Mouse (Mus musculus) ovary, postnatal 10 days (tissue): ENCODE results near the gene Serpina1c.
"Not testable (repeated sequence)": the region's sequence is repeated elsewhere in the genome, so short reads cannot be mapped to it uniquely, and the experiment has no call there.

ENCODE experiments used
- DNase-seq: peaks from one replicate; pipeline ENCODE4 v3.0.0; 2022; ENCODE audit warnings: low spot score

The Serpina1c gene

DNA sequence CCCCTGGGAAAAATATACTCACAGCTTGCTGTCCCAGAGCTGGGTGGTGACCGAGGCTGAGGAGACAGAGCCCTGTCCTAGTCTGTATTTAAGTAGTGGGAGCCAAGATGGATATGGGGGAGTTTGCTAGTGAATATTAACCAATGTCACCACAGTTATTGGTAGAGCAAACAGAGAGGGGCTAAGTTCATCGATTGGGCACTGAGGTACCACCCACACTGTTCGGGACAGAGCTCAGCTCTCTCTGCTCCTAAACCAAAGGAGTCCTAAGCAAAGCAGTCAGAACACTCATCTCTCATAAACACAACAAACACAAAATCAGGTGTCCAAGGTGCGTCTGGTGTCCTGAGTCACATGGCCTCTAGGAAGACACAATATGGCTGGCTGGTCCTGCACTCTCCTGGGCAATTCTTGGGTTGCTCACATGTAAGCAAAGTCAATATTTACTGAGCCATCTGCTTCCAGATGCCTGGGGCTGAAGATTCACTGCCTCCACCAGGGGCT lies at the start of gene Serpina1c:
Serpina1c (minus strand) TSS at position 51 of the 504 bp plus-strand sequence.
- not testable (repeated sequence) for DNase-seq

GRCm38 (mm10) chr12:103952972-103953371 lies 48.3 kb upstream of the Serpina1c start:
- DNase-seq: not testable (repeated sequence)

- DNase-seq: no peak
Observed at GRCm38 (mm10) chr12:103946243-103946642, 41.6 kb upstream of the Serpina1c start.

DNA sequence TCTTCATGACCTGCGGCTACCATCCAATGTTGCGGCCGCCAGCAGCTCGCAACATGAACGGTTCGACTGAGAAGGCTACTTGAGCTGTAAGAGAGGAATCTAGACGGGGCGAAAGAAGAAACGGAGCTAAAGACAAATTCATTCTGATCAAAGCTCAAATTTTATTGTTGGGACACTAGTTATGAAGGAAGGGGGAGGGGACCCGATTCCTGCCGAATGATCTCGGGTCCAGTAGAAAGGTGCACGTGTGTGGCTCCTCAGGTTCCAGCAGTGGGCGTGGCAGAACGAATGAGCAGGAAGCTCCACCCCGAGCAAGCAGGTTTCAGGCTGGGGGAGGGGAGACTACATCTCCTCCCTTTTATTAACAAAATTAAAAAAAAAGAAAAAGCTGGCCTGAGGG lies 4.5 kb upstream of the Serpina1c start:
- not testable (repeated sequence) for DNase-seq

- not testable (repeated sequence) for DNase-seq
Observed at GRCm38 (mm10) chr12:103907746-103908145, 3.1 kb upstream of the Serpina1c start.

DNA sequence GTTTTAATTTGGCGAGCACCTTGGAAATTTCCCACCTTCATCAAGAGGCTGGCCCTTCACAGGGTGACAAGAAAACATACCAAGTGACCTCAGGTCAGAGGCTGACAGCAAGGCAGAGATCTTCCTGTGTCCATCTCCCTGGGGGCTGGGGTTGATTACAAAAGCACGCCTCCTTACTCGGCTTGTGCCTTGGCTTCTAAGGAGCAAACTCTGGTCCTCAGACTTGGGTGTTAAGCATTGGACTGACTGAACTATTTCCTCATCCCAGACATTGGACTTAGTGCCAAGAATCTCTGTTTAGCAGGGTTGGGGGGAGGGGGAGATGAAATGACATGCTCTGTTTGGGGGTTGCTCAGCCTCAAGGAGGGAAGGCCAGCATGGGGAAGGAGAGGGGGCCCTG lies 2.8 kb downstream of the Serpina1c start:
- not testable (repeated sequence) for DNase-seq

DNA sequence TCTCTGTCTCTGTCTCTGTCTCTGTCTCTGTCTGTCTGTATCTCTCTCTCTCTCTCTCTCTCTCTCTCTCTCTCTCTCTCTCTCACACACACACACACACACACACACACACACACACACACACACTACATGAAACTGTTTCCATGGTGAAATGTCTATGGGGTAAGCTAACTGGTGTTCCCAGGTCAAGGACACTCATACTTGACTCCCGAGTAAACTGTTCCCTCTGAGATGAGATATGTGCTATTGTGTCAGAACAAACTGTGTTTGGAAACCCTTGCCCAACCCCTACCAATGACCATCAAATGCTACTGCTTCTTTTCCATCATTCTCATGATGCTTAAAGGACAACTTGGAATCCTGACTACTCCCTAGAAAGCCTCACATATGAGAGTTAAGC lies 37.8 kb downstream of the Serpina1c start:
- DNase-seq: not testable (repeated sequence)

- not testable (repeated sequence) for DNase-seq
Observed at GRCm38 (mm10) chr12:103863101-103863974, 41.3 kb downstream of the Serpina1c start, which contains the start of gene Serpina1a. Gene Serpina1a, minus strand, starts transcription at chr12:103863562.

DNA sequence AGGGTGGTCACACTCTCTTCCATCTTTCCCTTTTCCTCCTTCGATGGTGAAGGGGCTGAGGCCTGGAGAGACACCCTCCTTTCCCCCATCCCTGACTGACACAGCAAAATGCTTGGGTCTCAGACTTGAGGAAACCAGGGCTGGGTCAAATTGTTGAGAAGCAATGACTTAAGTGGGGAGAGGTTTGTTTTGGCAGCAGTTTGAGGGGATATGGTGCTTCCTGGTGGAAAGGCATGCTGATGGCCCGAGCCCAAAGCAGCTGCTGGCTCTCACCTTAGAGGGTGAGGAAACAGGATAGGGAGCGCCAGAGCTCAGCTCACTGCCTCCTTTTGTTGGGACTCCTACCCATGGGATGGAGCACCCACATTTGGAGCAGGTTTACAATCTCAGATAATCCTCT lies 43.7 kb downstream of the Serpina1c start:
- no peak for DNase-seq

DNA sequence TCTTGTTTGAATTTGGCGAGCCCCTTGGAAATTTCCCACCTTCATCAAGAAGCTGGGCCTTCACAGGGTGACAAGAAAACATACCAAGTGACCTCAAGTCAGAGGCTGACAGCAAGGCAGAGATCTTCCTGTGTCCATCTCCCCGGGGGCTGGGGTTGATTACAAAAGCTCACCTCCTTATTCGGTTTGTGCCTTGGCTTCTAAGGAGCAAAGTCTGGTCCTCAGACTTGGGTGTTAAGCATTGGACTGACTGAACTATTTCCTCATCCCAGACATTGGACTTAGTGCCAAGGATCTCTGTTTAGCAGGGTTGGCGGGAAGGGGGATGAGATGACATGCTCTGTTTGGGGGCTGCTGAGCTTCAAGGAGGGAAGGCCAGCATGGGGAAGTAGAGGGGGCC lies 44.1 kb downstream of the Serpina1c start:
- DNase-seq: not testable (repeated sequence)

DNA sequence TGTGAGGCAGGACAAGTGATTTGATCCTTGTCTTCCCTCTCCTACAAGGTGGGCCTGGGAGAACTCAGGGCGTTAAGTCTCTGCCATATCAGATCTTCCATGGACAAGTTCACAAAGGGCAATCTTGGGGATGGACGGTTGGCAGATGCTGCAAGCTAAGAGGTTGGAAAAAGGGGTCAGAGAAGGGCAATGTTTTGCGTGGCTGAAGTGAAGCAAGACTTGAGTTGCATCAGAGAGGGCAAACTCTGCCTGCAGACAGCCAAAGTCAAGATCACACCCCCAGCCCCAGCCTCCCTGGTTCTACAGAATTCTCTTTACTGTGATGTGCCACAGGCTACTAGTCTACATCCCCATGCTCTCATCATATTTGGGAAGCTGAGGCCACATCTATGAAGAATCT lies 45.1 kb downstream of the Serpina1c start:
- DNase-seq: not testable (repeated sequence)

GRCm38 (mm10) chr12:103853032-103853431 lies 51.7 kb downstream of the Serpina1c start:
- not testable (repeated sequence) for DNase-seq
